Mouse (Mus musculus): ENCODE measurements around the gene Pkig. TPM values are rescaled to one million over a fixed set of nuclear protein-coding genes. Genes with fewer than 3 reads are reported as not detected.

The Pkig gene
- polyA plus RNA-seq (2014; fragmentation: Nextera tagmentation; extraction: Ambion mirVana) = 115 and 128 TPM in 2 replicates

- Histone ChIP-seq H3K4me2 (ENCODE audit: low read length) (peak within 1 kb of the TSS; percentile 56), H3K9me3 (ENCODE audit: control insufficient read depth, low read length) (no peaks in the 10 kb centered on the region), H3K9ac (replicated peaks; ENCODE audit: low read length) (peak within 1 kb of the TSS; percentile 79), H3K4me3 (replicated peaks; ENCODE audit: low read depth, low read length) (peak within 1 kb of the TSS; percentile 76), H3K36me3 (ENCODE audit: control insufficient read depth, insufficient read depth, low read length) (no peaks in the 10 kb centered on the region), H3K27ac (replicated peaks; ENCODE audit: low read depth, low read length) (peak within 1 kb of the TSS; percentile 84), H3K4me1 (ENCODE audit: control insufficient read depth, insufficient read depth, low read length) (peaks cover 17% of the 10 kb centered on the region), H3K27me3 (ENCODE audit: control insufficient read depth, insufficient read depth, low read length) (no peaks in the 10 kb centered on the region)
- ATAC-seq (ENCODE audit: low FRiP score, low TSS enrichment) = peak; percentile 93
- peak; percentile 96 for DNase-seq
- under 1% methylated on average over 71 of the region's 71 CpGs for WGBS
Measured at GRCm38 (mm10) chr2:163657975-163658886, at the start of gene Pkig. Pkig (plus strand) TSS chr2:163658386.

GRCm38 (mm10) chr2:163609281-163609975 is 48.8 kb upstream of the Pkig start:
- no peak overlapping the region for H3K27ac ChIP-seq (replicated peaks; ENCODE audit: low read depth, low read length)
- ATAC-seq (ENCODE audit: low FRiP score, low TSS enrichment) = no peak
- no peak overlapping the region for H3K9ac ChIP-seq (replicated peaks; ENCODE audit: low read length)
- no peaks in the 10 kb centered on the region for H3K27me3 ChIP-seq (ENCODE audit: control insufficient read depth, insufficient read depth, low read length)
- no peaks in the 10 kb centered on the region for H3K9me3 ChIP-seq (ENCODE audit: control insufficient read depth, low read length)
- no peak overlapping the region for H3K4me3 ChIP-seq (replicated peaks; ENCODE audit: low read depth, low read length)
- no peak overlapping the region for H3K4me2 ChIP-seq (ENCODE audit: low read length)
- peaks cover 52% of the 10 kb centered on the region for H3K36me3 ChIP-seq (ENCODE audit: control insufficient read depth, insufficient read depth, low read length)
- WGBS = 87% methylated on average over 12 of the region's 12 CpGs
- no peaks in the 10 kb centered on the region for H3K4me1 ChIP-seq (ENCODE audit: control insufficient read depth, insufficient read depth, low read length)
- DNase-seq = no peak

DNA sequence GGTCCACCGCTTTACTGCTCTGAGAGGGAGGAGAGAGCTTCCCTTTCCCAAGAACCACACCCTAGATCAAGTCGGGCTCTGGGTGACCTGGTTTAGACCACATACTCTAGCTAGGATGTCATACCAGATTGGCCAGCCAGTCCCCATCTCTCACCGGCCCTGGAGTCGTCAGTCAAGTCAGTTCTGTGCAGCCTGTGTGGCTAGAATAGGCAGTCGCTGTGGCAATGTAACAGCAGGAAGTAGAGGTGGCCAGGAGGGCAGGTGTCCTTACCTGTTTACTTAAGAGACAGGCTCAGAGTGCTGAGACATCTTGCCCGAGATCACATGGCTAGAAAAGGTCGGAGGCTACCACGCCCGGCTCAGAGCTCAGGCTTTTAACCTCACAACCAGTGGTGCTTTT is 47.0 kb upstream of the Pkig start:
- no peaks in the 10 kb centered on the region for H3K9me3 ChIP-seq (ENCODE audit: control insufficient read depth, low read length)
- no peak overlapping the region for H3K4me3 ChIP-seq (replicated peaks; ENCODE audit: low read depth, low read length)
- DNase-seq = no peak
- H3K27ac ChIP-seq (replicated peaks; ENCODE audit: low read depth, low read length) = no peak overlapping the region
- ATAC-seq (ENCODE audit: low FRiP score, low TSS enrichment) = no peak
- H3K36me3 ChIP-seq (ENCODE audit: control insufficient read depth, insufficient read depth, low read length) = peaks cover 70% of the 10 kb centered on the region
- H3K4me2 ChIP-seq (ENCODE audit: low read length) = no peak overlapping the region
- 91% methylated on average over 9 of the region's 9 CpGs for WGBS
- no peaks in the 10 kb centered on the region for H3K4me1 ChIP-seq (ENCODE audit: control insufficient read depth, insufficient read depth, low read length)
- no peak overlapping the region for H3K9ac ChIP-seq (replicated peaks; ENCODE audit: low read length)
- H3K27me3 ChIP-seq (ENCODE audit: control insufficient read depth, insufficient read depth, low read length) = no peaks in the 10 kb centered on the region

DNA sequence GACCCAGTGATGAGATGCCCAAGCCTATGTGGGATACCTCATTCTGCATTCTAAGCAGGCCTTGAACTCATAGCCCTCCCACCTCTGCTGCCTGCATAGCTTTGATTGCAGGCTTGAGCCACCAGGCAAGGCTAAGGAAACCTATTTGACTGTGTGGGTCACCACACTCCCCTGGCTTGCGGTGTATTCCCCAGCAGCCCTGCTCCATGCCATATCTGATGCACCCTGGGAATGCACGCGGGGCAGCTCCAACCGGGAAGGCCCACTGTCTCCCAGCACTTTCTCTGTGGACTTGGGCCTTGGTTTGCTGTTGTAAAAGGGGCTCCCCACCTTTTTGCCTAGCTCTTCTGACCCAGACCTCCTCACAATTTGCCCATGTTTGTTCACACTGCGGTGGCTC is 45.0 kb upstream of the Pkig start:
- ATAC-seq (ENCODE audit: low FRiP score, low TSS enrichment) (no peak), DNase-seq (no peak)
- Histone ChIP-seq H3K9me3 (ENCODE audit: control insufficient read depth, low read length) (no peaks in the 10 kb centered on the region), H3K9ac (replicated peaks; ENCODE audit: low read length) (no peak overlapping the region), H3K4me1 (ENCODE audit: control insufficient read depth, insufficient read depth, low read length) (no peaks in the 10 kb centered on the region), H3K4me3 (replicated peaks; ENCODE audit: low read depth, low read length) (no peak overlapping the region), H3K4me2 (ENCODE audit: low read length) (no peak overlapping the region), H3K27ac (replicated peaks; ENCODE audit: low read depth, low read length) (no peak overlapping the region), H3K27me3 (ENCODE audit: control insufficient read depth, insufficient read depth, low read length) (no peaks in the 10 kb centered on the region), H3K36me3 (ENCODE audit: control insufficient read depth, insufficient read depth, low read length) (peaks cover 76% of the 10 kb centered on the region)
- WGBS = 96% methylated on average over 5 of the region's 5 CpGs

GRCm38 (mm10) chr2:163613990-163614389 is 44.2 kb upstream of the Pkig start:
- 94% methylated on average over 4 of the region's 4 CpGs for whole genome bisulfite sequencing
- H3K27ac ChIP-seq (replicated peaks; ENCODE audit: low read depth, low read length) = no peak overlapping the region
- DNase-seq (no peak), ATAC-seq (ENCODE audit: low FRiP score, low TSS enrichment) (no peak)
- no peaks in the 10 kb centered on the region for H3K4me1 ChIP-seq (ENCODE audit: control insufficient read depth, insufficient read depth, low read length)
- no peak overlapping the region for H3K4me2 ChIP-seq (ENCODE audit: low read length)
- H3K36me3 ChIP-seq (ENCODE audit: control insufficient read depth, insufficient read depth, low read length) = peaks cover 83% of the 10 kb centered on the region
- H3K9ac ChIP-seq (replicated peaks; ENCODE audit: low read length) = no peak overlapping the region
- no peaks in the 10 kb centered on the region for H3K27me3 ChIP-seq (ENCODE audit: control insufficient read depth, insufficient read depth, low read length)
- H3K9me3 ChIP-seq (ENCODE audit: control insufficient read depth, low read length) = no peaks in the 10 kb centered on the region
- no peak overlapping the region for H3K4me3 ChIP-seq (replicated peaks; ENCODE audit: low read depth, low read length)

- H3K9me3 ChIP-seq (ENCODE audit: control insufficient read depth, low read length) = no peaks in the 10 kb centered on the region
- DNase-seq (no peak), ATAC-seq (ENCODE audit: low FRiP score, low TSS enrichment) (no peak)
- H3K27ac ChIP-seq (replicated peaks; ENCODE audit: low read depth, low read length) = no peak overlapping the region
- no peak overlapping the region for H3K4me2 ChIP-seq (ENCODE audit: low read length)
- H3K27me3 ChIP-seq (ENCODE audit: control insufficient read depth, insufficient read depth, low read length) = no peaks in the 10 kb centered on the region
- H3K9ac ChIP-seq (replicated peaks; ENCODE audit: low read length) = no peak overlapping the region
- 91% methylated on average over 9 of the region's 9 CpGs for WGBS
- H3K36me3 ChIP-seq (ENCODE audit: control insufficient read depth, insufficient read depth, low read length) = peaks cover 90% of the 10 kb centered on the region
- no peak overlapping the region for H3K4me3 ChIP-seq (replicated peaks; ENCODE audit: low read depth, low read length)
- H3K4me1 ChIP-seq (ENCODE audit: control insufficient read depth, insufficient read depth, low read length) = no peaks in the 10 kb centered on the region
Measured at GRCm38 (mm10) chr2:163615401-163615800, 42.8 kb upstream of the Pkig start.

DNA sequence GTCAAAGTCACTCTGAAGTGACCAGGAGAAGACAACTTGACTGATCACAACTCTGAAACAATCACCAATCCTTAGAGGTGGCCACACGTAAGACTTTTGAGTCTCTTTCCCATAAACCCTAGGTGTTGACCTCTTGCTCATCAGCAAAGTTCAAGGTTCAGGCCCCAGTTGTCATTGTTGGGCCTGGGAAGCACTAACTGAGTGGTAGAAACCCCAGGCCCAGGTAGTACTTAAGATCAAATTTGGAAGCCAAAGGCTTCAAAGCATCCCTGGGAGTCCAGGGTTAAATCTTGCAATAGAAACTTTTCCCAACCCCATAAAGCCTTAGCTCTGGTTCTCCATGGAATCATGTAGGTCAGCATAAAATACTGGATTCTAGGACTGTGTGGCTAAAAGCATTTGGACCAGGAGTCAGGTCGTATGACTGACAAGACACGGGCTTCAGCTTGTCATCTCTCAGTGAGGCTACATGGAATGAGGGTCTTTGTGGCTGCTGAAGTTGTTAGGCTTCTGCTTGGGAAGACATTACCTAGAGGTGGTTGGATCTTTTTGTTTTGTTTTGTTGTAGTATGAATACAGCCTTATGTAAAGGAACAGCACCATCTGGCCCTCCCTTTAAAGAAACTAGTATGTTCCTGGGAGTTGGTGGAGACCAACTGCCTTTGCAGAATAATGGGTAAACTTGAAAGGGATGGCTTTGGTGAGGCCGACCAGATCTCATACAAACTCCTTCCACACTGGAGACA is 42.1 kb upstream of the Pkig start:
- no peak for ATAC-seq (ENCODE audit: low FRiP score, low TSS enrichment)
- no peak overlapping the region for H3K27ac ChIP-seq (replicated peaks; ENCODE audit: low read depth, low read length)
- no peaks in the 10 kb centered on the region for H3K9me3 ChIP-seq (ENCODE audit: control insufficient read depth, low read length)
- H3K4me2 ChIP-seq (ENCODE audit: low read length) = no peak overlapping the region
- H3K9ac ChIP-seq (replicated peaks; ENCODE audit: low read length) = no peak overlapping the region
- no peak overlapping the region for H3K4me3 ChIP-seq (replicated peaks; ENCODE audit: low read depth, low read length)
- DNase-seq = no peak
- WGBS = 94% methylated on average over 4 of the region's 4 CpGs
- H3K36me3 ChIP-seq (ENCODE audit: control insufficient read depth, insufficient read depth, low read length) = peaks cover 91% of the 10 kb centered on the region
- H3K27me3 ChIP-seq (ENCODE audit: control insufficient read depth, insufficient read depth, low read length) = no peaks in the 10 kb centered on the region
- H3K4me1 ChIP-seq (ENCODE audit: control insufficient read depth, insufficient read depth, low read length) = no peaks in the 10 kb centered on the region

DNA sequence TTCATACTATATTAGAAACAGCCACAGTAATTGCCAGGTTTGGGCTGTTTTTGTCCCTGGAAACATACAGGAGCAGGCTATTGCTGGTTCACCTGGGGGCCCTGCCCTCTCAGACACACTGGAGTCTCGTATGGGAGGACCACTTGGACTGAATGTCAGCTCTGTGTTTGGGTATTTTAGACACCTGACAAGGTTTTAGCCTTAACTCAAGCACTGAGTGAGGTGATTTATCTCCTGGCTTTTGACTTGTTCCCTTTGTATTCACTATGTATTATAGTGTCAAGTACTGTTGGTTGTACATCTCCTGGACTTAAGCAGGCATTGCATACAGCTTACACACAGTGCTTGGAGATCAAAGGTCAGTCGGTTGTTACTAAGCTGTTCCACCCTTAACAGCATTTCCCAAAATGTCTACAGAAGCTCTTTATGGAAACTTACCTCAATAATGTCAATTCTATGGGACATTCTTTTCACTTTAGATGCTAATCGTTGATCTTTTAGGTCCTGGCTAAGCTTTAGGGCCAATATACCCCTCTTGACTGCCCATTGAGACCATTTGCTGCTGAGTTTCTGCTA is 41.4 kb upstream of the Pkig start:
- no peak for ATAC-seq (ENCODE audit: low FRiP score, low TSS enrichment)
- no peaks in the 10 kb centered on the region for H3K9me3 ChIP-seq (ENCODE audit: control insufficient read depth, low read length)
- H3K27me3 ChIP-seq (ENCODE audit: control insufficient read depth, insufficient read depth, low read length) = no peaks in the 10 kb centered on the region
- WGBS = 75% methylated on average over 3 of the region's 3 CpGs
- no peak overlapping the region for H3K4me3 ChIP-seq (replicated peaks; ENCODE audit: low read depth, low read length)
- DNase-seq = no peak
- peaks cover 91% of the 10 kb centered on the region for H3K36me3 ChIP-seq (ENCODE audit: control insufficient read depth, insufficient read depth, low read length)
- no peaks in the 10 kb centered on the region for H3K4me1 ChIP-seq (ENCODE audit: control insufficient read depth, insufficient read depth, low read length)
- H3K4me2 ChIP-seq (ENCODE audit: low read length) = no peak overlapping the region
- H3K9ac ChIP-seq (replicated peaks; ENCODE audit: low read length) = no peak overlapping the region
- no peak overlapping the region for H3K27ac ChIP-seq (replicated peaks; ENCODE audit: low read depth, low read length)

Data from midbrain, embryonic 14.5 days (tissue).